Mouse (Mus musculus) layer of hippocampus, adult 9-10 months (tissue): Measurements from ENCODE around the gene Tle2.
A peak's percentile ranks its signal among the peaks of the same experiment; 100 is the strongest.

Experiments
- DNase-seq: peaks from one replicate; pipeline ENCODE4 v3.0.0; 2022; ENCODE audit warnings: low spot score

The Tle2 gene

DNA sequence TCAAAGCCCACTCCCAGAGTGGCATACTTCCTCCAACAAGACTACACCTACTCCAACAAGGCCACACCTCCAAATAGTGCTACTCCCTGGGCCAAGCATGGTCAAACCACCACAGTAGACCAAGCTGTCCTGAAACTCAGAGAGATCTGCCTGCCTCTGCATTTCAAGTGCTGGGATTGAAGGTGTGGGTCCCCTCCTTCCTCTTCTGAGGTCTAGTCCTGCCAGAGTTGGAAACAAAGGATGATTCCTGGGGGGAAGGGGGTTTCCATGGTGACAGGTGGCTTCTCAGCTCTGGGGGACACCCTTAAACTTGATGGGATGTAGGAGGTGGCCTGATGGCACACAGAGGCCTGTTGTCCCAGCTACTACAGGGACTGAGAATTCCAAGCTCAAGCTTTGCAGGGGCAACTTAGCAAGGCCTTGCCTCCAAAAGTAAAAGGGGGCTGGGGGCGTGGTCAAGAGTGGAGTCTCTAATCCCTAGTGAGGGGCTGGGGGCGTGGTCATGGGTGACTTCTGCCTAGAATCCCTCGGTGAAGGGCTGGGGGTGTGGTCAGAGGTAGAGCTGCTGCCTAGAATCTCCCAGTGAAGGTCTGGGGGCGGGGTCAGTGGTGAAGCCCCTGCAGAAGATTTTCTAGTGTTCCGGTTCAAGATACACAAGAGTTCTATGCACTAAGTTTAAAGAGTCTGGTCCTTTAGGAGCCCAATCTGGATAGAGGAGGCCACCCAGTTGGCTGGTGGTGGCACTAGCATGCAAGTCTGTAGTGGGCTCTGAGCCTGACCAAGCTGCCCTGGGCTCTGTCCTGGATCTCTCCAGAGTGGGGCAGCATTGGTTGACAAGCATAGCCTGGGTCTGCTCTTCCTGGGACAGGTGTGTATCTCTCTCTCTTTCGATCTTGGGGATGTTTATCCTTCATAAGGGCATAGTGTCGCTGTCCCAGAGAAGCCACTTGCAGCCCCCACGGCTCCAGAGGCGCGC, at the start of gene Tle2:
Tle2 (plus strand) TSS at position 481 of the 976 bp plus-strand sequence.
- no peak for DNase-seq

DNA sequence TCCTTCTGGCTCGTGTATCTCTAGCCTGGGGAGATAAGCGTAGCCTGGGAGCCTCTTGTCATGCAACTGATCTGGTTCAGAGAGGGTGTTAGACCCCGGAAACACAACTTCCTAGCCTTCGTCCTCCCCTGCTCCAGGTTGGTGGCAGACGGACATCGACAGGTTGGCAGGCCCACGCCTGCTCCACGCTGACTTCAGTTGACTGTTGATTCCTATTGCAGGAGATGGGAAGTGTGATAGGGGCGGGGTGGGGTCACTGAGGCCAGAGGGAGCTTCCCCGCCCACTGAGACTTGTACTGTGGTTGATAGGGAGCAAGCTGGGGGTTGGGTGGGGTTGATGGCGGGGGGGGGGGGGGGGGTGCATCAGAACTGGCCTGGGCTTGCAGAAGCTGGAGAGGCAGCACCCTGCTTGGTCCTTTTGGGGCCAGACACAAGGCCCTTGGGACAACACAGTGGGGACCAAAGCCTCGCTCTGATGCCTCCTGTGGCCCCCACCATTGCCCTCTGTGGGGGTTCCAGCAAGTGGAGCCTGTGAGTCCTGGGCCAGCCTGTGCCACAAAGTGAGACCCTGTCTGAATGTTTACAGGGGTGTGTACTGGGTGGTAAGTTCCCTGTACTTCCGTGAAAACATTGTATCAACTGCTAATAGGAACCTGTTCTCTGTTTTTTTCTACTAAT, 49.2 kb upstream of the Tle2 start:
- no peak for DNase-seq

DNA sequence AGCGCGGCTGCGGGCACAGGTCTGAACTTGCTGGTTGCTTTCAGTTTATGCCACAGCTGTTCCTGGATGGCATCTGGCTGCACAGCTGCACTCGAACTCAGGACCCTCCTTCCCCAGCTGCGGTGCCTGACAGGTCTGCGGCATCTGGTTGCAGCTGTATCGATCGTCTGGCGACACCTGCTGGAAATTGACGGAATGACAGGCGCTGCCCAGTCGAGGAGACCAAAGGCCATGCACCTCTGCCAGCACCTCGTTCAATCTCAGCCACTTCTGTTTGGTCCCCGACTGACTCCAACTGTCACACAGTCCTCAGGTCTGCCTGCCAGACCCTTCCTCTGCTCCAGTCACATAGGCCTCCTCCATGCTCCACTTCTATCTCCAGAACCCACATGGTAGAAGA, 47.6 kb upstream of the Tle2 start:
- DNase-seq = no peak

DNA sequence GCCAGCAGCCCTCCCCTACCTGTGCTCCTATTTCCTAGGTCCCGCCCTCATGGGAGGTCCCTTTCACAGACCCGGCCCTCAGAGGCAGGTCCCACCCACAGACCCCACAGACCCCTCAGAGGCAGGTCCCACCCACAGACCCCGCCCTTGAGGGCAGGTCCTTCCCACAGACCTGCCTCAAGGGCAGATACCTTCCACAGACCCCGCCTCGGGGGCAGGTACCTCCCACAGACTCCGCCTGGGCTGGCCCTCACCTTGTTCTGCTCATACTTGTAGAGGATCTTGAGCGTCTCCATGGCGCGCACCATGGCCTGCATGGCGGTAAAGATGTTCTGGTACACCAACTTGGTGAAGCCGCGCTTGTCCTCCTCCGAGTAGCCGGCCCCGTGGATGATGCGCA, 39.5 kb upstream of the Tle2 start:
- no peak for DNase-seq

DNA sequence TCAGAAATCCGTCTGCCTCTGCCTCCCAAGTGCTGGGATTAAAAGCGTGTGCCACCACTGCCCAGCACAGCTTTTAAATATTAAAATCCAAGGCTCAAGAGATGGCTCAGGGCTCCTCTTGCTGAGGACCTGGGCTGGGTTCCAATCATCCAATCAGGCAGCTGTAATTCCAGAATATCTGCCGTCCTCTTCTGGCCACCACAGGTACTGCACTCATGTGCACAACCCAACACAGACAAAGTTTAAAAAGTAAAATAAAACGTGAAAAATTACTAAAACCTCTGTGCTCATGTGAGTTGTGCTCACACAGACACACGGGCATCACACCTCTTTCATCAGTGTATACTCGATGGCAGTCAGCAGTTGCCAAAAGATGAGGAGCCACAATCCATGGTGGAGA, 37.6 kb upstream of the Tle2 start:
- no peak for DNase-seq

DNA sequence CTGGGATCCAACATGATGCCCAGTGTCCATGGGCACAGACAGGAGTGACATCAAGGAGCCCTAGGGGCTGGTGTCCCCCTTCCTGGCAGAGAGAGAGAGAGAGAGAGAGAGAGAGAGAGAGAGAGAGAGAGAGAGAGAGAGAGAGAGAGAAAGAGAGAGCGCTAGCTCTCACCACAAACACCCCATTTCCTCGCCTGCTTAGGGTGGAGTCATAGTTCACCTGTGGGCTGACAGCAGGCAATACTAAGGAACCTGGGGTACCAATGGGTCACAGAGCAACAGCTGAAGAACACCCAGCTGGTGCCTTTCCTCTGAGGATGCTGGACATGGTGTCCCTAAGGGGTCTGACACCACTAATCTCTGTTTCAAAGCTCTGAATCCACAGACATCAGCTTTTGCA, 36.9 kb upstream of the Tle2 start:
- DNase-seq = no peak

DNA sequence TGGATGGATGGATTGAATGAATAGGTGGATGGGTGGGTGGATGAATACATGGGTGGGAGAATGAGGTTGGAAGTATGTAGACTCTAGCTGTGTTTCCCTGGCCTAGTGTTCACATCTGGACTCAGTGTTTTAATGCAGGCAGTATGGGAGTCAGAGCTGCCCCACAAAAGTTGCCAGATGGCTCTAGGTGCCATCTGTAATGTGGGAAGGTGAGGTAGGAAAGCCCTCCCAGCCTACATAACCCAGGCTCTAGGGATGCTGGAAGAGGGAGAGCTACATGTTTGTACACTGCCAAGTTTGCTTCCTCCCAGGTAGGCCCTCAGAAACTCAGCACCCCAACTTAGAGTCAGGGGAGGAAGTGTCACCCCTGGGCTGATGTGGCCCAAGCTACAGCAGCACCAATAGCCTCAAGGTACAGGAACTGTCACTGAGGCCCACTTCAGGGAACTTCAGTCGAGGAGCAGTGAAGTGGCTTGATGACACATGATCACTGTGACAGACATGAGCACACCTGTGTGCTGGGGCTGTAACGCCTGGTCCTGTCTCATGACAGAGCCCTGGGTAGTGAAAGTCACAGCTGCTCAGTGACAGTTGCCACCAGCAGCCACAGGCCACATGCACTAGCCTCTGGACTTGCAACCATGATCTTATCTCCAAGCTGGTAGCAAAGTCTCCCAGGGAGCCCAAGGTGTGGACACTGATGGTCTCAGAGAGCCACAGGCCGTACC, 35.9 kb upstream of the Tle2 start:
- DNase-seq = no peak

DNA sequence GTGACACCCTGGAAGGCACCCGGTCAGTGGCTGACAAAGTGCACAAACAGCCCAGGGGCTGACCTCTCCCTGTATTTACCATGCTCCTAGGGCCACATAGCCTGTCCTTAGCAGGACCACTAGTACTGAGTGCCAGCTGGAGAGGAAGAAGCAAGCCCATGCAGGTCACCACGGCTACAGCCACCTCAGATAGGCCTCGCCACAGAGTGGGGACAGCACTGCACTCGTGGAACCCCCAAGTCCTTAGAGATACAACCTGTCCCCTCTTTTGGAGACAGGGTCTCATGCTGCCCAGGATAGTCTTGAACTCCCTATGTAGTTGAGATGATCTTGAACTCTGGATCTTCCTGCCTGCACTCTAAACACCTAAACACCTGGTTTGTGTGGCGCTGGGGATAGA, 33.0 kb upstream of the Tle2 start:
- DNase-seq = no peak

DNA sequence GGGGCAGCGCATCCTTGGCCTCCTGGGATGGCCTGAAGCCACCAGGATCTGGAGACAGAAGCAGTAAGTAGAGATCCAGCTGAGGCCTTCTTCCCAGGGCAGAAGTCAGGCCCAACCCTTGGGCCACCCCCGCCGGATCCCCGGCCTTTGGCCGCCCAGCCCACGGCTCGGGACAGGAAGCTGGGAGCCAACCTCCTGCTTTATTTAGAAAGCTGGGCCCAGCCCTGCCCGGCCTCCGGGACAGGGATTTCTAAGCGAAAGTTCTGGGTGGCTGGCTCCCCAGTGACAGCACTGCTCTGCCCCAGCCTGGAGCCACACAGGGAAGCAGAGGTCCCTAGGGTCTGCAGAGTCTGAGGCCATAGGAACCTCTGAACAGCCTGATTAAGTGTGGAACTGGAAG, 32.6 kb upstream of the Tle2 start:
- DNase-seq = no peak

DNA sequence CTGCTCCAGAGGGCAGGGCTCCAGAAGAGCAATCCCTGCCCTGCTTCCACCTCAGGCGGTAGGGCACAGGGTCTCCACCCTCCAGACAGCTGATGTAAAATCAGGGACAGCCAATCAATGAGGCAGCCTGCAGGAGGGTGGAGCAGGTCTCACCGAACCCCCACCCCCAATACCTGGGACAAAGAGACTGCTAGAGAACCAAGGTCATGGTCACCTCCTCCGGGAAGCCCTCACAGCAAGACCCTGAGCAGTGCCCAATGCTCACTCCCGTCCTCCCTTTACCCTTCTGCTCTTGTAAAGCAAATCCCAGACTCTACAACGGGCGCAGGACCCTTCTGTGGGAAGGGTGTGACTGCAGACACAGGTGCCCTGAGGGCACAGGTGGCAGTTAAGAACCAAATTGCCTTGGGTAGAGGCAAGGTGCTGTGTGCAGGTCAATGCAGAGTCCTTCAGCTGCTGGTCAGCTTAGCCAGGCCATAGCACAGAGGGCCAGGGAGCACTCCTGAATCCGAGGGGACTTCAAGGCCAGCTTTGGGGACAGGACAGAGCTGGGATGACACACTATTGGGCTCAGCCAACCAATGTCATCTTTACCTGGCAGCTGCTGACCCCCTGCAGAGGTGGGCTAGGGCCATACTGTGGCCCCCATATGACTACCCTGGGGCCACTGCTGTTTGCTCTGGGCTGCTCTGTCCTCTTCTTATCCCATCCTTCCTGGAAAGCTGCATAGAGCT, 31.5 kb upstream of the Tle2 start:
- no peak for DNase-seq

DNA sequence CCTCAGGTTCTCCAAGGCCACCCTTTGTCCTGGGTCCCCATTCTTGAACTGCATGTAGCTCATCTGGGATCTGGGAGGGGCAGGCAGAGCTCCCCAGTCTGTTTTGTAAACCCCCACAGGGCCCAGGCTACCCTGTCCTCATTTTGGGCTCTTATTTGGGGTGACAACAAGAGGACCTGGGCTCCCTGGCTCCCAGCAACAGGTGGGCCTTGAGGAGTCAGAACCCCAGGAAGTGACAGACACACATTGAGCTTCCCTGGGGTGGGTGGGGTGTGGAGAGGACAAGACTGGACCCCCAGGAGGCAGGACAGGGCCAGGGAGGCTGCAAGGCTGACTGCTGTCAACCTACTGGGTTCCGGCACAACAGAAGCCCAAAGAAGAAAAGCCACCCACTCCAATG, 30.7 kb upstream of the Tle2 start:
- DNase-seq = no peak

DNA sequence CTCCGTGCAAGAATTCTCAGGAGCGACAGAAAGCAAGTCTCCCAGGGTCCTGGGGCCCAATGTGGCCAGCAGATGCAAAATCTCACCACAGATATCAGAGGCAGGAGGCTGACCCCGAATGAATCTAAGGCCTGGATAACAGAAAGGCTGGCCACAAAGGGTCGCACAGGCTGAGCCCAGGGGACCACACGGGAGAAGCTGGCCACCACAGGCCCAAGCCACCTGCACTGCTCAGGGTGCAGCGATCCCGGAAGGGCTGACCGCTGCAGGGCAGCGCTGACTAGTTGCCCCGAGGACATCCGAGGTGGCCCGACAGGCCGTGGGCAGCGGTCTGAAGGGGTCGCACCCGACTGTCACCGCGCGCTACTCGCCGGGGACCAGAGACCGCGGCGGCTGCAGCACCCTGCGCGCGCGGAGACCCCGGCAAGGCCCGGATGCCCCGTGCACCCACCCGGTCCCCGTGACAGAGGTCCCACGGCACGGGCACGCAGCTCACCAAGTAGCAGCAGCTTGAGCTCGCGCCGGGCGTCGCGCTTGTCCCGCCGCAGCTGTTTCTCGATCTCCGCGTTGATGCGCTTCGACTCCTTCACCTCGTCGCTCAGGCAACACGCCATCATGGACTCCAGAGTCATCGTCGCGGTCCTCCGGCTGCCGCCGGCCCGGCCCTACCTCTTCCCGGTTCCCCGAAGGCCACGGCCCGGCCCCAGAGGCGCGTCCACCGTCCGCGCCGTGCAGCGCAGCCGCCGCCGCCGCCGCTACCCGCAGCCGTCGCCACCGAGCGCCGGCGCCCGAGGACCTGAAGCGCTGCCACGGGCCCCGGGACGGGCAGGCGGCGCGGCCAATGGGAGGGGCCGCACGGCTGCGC, 29.8 kb upstream of the Tle2 start:
- no peak for DNase-seq

DNA sequence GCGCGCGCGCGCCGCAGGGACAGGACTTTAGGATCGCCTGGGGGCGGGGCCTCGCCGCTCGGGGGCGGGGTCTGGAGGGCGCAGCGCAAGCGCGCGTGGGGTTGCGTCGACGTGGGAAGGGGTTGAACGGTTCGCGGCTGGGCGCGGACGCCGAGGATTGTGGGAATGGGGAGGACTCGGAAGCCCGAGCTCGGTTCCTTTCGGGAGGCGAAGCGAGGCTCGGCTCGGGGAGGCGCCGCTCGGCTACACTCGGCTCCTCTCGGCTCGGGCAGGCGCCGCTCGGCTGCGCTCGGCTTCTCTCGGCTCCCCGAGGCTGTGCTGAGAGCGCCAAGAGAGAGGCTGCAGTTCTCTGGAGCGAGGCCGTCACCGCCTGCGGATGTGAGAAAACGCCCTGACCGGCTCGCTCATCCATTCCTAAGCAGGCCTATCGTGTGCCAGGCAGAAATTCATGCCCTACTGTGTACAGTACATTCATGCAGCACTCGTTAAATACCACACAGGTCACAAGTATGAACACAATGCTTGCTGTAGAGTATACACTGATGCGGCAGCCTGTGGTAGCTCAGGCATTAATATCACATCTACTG, 29.1 kb upstream of the Tle2 start, which contains the start of gene Gna11:
Gna11 (minus strand) TSS at position 30 of the 587 bp plus-strand sequence.
- DNase-seq = peak; percentile 95

DNA sequence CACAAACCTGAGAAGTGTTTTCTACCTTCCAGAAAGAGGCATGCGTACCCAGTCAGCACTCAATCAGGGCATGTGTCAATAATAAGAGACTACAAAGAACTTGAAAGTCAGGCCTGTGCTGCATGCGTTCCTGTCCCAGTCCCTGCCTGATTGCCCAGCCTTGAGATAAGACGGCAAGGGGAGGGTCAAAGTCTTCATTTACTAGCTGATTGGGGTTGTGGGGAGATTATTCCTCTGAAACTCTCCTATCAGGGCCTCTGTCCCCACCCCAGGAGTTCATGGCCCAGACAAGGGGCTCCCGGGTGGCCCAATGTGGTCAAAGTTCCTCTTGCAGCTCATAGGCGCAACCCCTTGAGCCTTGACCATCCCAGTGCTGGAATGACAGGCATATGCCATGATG, 28.0 kb upstream of the Tle2 start:
- DNase-seq = no peak

DNA sequence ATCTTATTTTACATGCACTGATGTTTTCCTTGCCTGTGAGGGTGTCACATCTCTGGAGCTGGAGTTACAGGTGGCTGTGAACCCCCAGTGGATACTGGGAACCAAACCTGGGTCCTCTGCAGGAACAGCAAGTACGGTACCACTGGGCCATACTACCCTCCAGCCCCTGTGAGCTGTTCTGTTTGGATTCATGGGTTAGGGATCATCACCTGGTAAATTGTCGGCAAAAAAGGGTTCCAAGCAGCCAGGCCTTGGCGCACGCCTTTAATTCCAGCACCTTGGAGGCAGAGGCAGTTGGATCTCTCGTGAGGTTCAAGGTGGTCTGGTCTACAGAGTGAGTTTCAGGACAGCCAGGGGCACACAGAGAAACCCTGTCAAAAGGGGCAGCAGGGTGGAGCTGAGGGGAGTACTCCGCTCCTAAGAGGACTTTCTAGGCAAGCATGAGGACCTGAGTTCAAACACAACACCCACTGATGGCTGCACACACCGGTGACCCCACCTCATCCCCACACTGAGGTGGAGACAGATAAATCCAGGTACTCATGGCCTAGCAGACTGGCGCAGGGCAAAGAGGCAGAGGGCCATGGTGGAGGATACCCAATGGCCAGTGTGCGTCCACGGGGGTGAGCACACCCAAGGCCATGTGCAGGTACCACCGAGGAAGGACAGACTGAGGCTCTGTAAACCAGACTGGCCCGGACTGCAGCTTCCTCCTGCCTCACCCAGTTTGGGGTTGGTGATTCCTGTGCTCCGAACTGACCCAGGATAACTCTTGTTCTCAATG, 27.4 kb upstream of the Tle2 start:
- DNase-seq = no peak

DNA sequence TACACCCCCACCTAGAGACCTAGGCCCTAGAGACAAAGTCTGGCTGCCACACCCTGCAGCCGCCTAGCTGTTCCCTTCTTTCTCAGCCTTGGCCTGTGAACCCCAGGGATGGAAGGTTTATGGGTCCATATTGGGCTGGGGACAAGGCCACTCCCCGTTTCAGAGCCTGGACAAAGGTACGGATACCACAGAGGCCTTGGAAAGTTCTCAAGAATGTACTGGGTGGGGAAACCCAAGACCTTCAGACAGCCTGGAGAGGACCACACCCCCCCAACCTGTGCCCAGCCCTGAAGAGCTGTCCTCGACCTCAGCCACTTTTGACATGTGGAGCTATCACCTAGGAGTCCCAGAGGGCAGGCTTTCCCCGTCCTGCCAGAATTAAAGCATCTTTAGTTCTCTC, 25.4 kb upstream of the Tle2 start:
- DNase-seq = no peak

DNA sequence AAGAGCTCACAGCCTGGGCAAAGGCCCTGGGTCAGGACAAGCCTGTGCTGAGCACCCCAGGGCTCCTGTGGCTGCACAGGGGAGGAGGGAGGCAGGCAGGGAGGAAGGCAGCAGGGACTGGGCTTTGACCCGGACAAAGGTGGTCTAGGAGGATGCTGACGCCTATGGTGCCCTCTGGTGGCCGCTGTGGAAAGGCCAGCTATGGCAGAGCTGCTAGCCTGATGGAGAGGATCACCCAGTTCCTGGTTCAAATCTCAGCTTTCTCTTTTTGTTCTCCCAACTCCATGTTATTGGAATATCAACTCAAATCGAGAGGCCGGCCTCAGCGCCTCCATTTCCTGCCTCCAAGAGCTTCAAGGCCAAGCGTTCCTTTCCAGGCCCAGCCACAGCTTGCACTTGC, 24.1 kb upstream of the Tle2 start:
- no peak for DNase-seq

DNA sequence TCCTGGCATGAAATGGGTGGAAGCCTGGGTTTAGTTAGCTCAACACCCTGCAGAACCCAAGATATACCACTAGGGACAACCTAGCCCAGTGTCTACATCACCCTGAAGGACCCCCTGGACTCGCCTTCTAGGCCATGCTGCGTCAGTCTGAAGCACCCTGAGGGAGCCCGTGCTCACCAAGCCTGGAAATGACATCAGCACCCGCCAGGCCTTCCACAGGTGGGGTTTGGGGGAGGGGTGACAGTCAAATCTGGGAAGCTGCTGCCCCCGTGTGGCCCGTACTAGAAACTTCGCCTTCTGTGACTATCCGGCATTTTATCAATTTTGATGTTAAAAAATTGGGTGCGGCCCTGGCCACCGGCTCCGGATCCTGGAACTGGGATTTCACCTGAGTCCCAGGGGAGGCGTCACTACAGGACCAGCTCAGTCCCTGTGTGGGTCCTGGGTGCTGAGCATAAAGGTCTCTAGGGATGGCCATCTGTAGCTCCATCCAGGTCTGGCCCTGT, 22.7 kb upstream of the Tle2 start:
- DNase-seq = peak; percentile 72

DNA sequence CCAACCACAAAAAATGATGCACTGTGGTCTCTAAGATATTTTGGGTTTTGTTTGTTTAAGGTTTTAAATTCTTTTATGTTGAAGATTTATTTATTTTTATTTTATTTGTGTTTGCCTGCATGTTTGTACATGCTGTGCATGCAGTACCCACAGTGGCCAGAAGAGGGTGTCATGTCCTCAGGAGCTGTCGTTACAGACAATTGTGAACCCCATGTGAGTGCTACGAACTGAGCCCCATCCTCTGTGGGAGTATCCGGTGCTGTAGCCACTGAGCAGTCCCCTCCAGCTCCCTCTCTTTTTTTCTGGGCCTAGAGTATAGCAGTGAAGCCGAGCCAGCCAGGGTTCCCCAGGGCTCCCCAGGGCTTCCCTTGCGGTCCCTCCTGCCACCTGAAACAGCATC, 21.1 kb upstream of the Tle2 start:
- DNase-seq = no peak
